Mouse (Mus musculus) layer of hippocampus, adult 2 months (tissue): ENCODE data around the gene Col5a1. TPM values are rescaled to one million over a fixed set of nuclear protein-coding genes. Genes with fewer than 3 reads are reported as not detected.

Experiments
- DNase-seq, 2 experiments: peaks; one replicate each; pipeline ENCODE4 v3.0.0; 2022; ENCODE audit warnings: low spot score in 2 of 2
- H3K27ac ChIP-seq: fragments of 200-600 bp; 2 replicates; pipeline ENCODE4 v1.8.1; 2022
- H3K4me3 ChIP-seq: fragments of 200-600 bp; 2 replicates; pipeline ENCODE4 v1.8.1; 2022; ENCODE audit warnings: mild to moderate bottlenecking
- CTCF ChIP-seq: fragments of 200-600 bp; conservative IDR thresholded peaks from 2 replicates; pipeline ENCODE4 v1.8.1; 2022; ENCODE audit warnings: antibody characterized with exemption, mild to moderate bottlenecking, moderate library complexity
- total RNA-seq, 2 experiments: library from RNA; stranded (reverse); gene quantifications; 2 replicates each; pipeline ENCODE4 v1.2.3; 2021

Gene Col5a1
- total RNA-seq, 2 experiments from 2014 or later: 3.6 to 4.1 TPM

- Histone ChIP-seq H3K27ac (no peak overlapping the region), H3K4me3 (no peak overlapping the region)
- TF ChIP-seq CTCF: no peak
- no peak for DNase-seq
These were observed 13.9 kb upstream of the Col5a1 start for GRCm38 (mm10) chr2:27872276-27872675.

GRCm38 (mm10) chr2:27873030-27873429 lies 13.2 kb upstream of the Col5a1 start:
- Histone ChIP-seq H3K4me3 (no peak overlapping the region), H3K27ac (no peak overlapping the region)
- no peak for TF ChIP-seq CTCF
- no peak for DNase-seq

- TF ChIP-seq CTCF: no peak
- no peak overlapping the region for H3K27ac ChIP-seq
- no peak for DNase-seq
- H3K4me3 ChIP-seq: no peak overlapping the region
These were observed 11.6 kb upstream of the Col5a1 start for GRCm38 (mm10) chr2:27874596-27874995.

- no peak for DNase-seq
- no peak overlapping the region for H3K27ac ChIP-seq
- no peak for TF ChIP-seq CTCF
- H3K4me3 ChIP-seq: no peak overlapping the region
These were observed 11.0 kb upstream of the Col5a1 start for GRCm38 (mm10) chr2:27875231-27875630.

GRCm38 (mm10) chr2:27875786-27876185 lies 10.4 kb upstream of the Col5a1 start:
- TF ChIP-seq CTCF: no peak
- Histone ChIP-seq H3K4me3 (no peak overlapping the region), H3K27ac (no peak overlapping the region)
- DNase-seq: peak; percentile 16 to 48

- TF ChIP-seq CTCF: no peak
- H3K4me3 ChIP-seq: no peak overlapping the region
- DNase-seq: no peak
- no peak overlapping the region for H3K27ac ChIP-seq
These were observed 9.3 kb upstream of the Col5a1 start for GRCm38 (mm10) chr2:27876724-27877504.

GRCm38 (mm10) chr2:27878066-27878465 lies 8.2 kb upstream of the Col5a1 start:
- Histone ChIP-seq H3K4me3 (no peak overlapping the region), H3K27ac (no peak overlapping the region)
- no peak for TF ChIP-seq CTCF
- no peak for DNase-seq

- Histone ChIP-seq H3K27ac (no peak overlapping the region), H3K4me3 (no peak overlapping the region)
- TF ChIP-seq CTCF: no peak
- no peak for DNase-seq
These were observed 2.9 kb upstream of the Col5a1 start for GRCm38 (mm10) chr2:27883276-27883675.

- Histone ChIP-seq H3K4me3 (peak overlapping the region; percentile 68), H3K27ac (no peak overlapping the region)
- no peak for DNase-seq
- peak; percentile 37 for TF ChIP-seq CTCF
These were observed 623 bp upstream of the Col5a1 start for GRCm38 (mm10) chr2:27885456-27886147.

- DNase-seq: no peak
- TF ChIP-seq CTCF: peak; percentile 70
- no peak overlapping the region; the same call in 1 of the 2 replicates for H3K27ac ChIP-seq
- peak overlapping the region; percentile 68 for H3K4me3 ChIP-seq
These were observed 609 bp downstream of the Col5a1 start for GRCm38 (mm10) chr2:27886608-27887460.

- no peak overlapping the region for H3K4me3 ChIP-seq
- TF ChIP-seq CTCF: no peak
- H3K27ac ChIP-seq: no peak overlapping the region
- DNase-seq: no peak
These were observed 1.4 kb downstream of the Col5a1 start for GRCm38 (mm10) chr2:27887461-27888264.
